Mouse (Mus musculus) midbrain, postnatal 0 days (tissue): ENCODE results near the gene BC017158. TPM values are rescaled to one million over a fixed set of nuclear protein-coding genes. Genes with fewer than 3 reads are reported as not detected.

ENCODE experiments used
- ATAC-seq: fragments of 200-750 bp; cut with Nextera tagmentation; 2 replicates; pipeline ENCODE4 v1.8.0; 2017; ENCODE audit warnings: moderate number of reproducible peaks, mild to moderate bottlenecking, moderate TSS enrichment, moderate library complexity; ENCODE audit not compliant: low FRiP score
- DNase-seq: peaks from one replicate; pipeline ENCODE4 v3.0.0-alpha.2; 2015; ENCODE audit warnings: low spot score
- H3K27ac ChIP-seq: fragments of 300-500 bp; sonication (generic); 2 replicates; pipeline ENCODE4 v1.5.1; 2014; ENCODE audit warnings: low read depth, mild to moderate bottlenecking, low read length, mixed read lengths
- H3K27me3 ChIP-seq: fragments of 300-500 bp; sonication (generic); 2 replicates; pipeline ENCODE4 v1.6.1; 2014; ENCODE audit warnings: low read length, control low read depth, mixed read lengths; ENCODE audit not compliant: insufficient read depth
- H3K36me3 ChIP-seq: fragments of 300-500 bp; sonication (generic); 2 replicates; pipeline ENCODE4 v1.6.1; 2014; ENCODE audit warnings: low read length, control low read depth, mixed read lengths; ENCODE audit not compliant: insufficient read depth
- H3K4me1 ChIP-seq: fragments of 300-500 bp; sonication (generic); 2 replicates; pipeline ENCODE4 v1.6.1; 2014; ENCODE audit warnings: mild to moderate bottlenecking, control low read depth, antibody characterized with exemption, low read length, mixed read lengths; ENCODE audit not compliant: insufficient read depth
- H3K4me2 ChIP-seq: fragments of 300-500 bp; sonication (generic); 2 replicates; pipeline ENCODE4 v1.6.1; 2014; ENCODE audit warnings: low read depth, mild to moderate bottlenecking, low read length, mixed read lengths; ENCODE audit not compliant: poor library complexity, severe bottlenecking
- H3K4me3 ChIP-seq: fragments of 300-500 bp; sonication (generic); 2 replicates; pipeline ENCODE4 v1.5.1; 2014; ENCODE audit warnings: low read depth, mild to moderate bottlenecking, low read length, moderate library complexity
- H3K9ac ChIP-seq: fragments of 300-500 bp; sonication (generic); replicated peaks from 2 replicates; pipeline ENCODE4 v1.6.1; 2014; ENCODE audit warnings: mild to moderate bottlenecking, low read length, moderate library complexity, mixed read lengths; ENCODE audit not compliant: poor library complexity, severe bottlenecking
- H3K9me3 ChIP-seq: fragments of 300-500 bp; sonication (generic); 2 replicates; pipeline ENCODE4 v1.6.1; 2016; ENCODE audit warnings: low read length, control low read depth
- CTCF ChIP-seq: IDR thresholded peaks from 2 replicates; pipeline ENCODE4 v1.5.1; 2016; ENCODE audit warnings: antibody characterized with exemption, mild to moderate bottlenecking
- WGBS: fragments of 180-500 bp; shearing (Covaris S2); extraction: QIAGEN DNeasy Blood & Tissue Kit; methylation state at CpG from one replicate; pipeline ENCODE4 v1.1.7; 2014; 5-methylcytosine and 5-hydroxymethylcytosine counted together
- polyA plus RNA-seq: library from polyadenylated mRNA; unstranded; fragments of >200 nt; fragmentation: Nextera tagmentation; extraction: Ambion mirVana; gene quantifications from 2 replicates; pipeline ENCODE4 v1.2.1, GENCODE M21; 2015
- total RNA-seq: library from RNA; depleted of rRNA; stranded (reverse); fragments of >200 nt; gene quantifications from 2 replicates; pipeline ENCODE4 v1.2.3, GENCODE M21; 2014

The BC017158 gene
- total and polyA plus RNA-seq, 2 experiments from 2014 or later, result 17.9 to 28.0 TPM

- H3K4me1 ChIP-seq, result 0 out of 2 replicates have a peak, but pooled peaks cover 5% of the 10 kb centered on the region
- DNase-seq, result no peak
- no peak for TF ChIP-seq CTCF
These were observed 57.7 kb downstream of the BC017158 start for GRCm38 (mm10) chr7:128240131-128240784.

GRCm38 (mm10) chr7:128238991-128239390 is 59.0 kb downstream of the BC017158 start:
- DNase-seq, result peak; percentile 43
- no peak overlapping the region for H3K9ac ChIP-seq

More at GRCm38 (mm10) chr7:128240131-128240784, 57.7 kb downstream of the BC017158 start:
- Histone ChIP-seq H3K4me3 (no peak overlapping the region), H3K36me3 (peaks cover 36% of the 10 kb centered on the region), H3K9ac (no peak overlapping the region), H3K9me3 (no peaks in the 10 kb centered on the region), H3K27me3 (no peaks in the 10 kb centered on the region), H3K4me2 (no peak overlapping the region), H3K27ac (no peak overlapping the region)
- no peak for ATAC-seq
- 92% methylated on average over 27 of the region's 27 CpGs for WGBS

GRCm38 (mm10) chr7:128237927-128238778 is 59.8 kb downstream of the BC017158 start, which contains the start of gene 9130023H24Rik:
Gene 9130023H24Rik (minus strand): TSS chr7:128238031.
- TF ChIP-seq CTCF, result peak; percentile 65
- Histone ChIP-seq H3K4me3 (peak within 1 kb of the TSS; percentile 65), H3K9me3 (no peaks in the 10 kb centered on the region), H3K4me2 (peak within 1 kb of the TSS; percentile 80), H3K4me1 (0 out of 2 replicates have a peak, but pooled peaks cover 5% of the 10 kb centered on the region), H3K27me3 (no peaks in the 10 kb centered on the region), H3K27ac (peak within 1 kb of the TSS; percentile 97), H3K36me3 (peaks cover 24% of the 10 kb centered on the region), H3K9ac (peak within 1 kb of the TSS; percentile 81)
- under 1% methylated on average over 70 of the region's 72 CpGs for WGBS
- DNase-seq, result peak; percentile 100
- ATAC-seq, result peak; percentile 92

More at GRCm38 (mm10) chr7:128238991-128239390, 59.0 kb downstream of the BC017158 start:
- H3K4me3 ChIP-seq, result peak overlapping the region; percentile 65; the same call in 1 of the 2 replicates
- TF ChIP-seq CTCF, result peak; percentile 62
- H3K27ac ChIP-seq, result peak overlapping the region; percentile 97; the same call in 1 of the 2 replicates
- ATAC-seq, result no peak
- peaks cover 25% of the 10 kb centered on the region for H3K36me3 ChIP-seq
- H3K27me3 ChIP-seq, result no peaks in the 10 kb centered on the region
- no peaks in the 10 kb centered on the region for H3K9me3 ChIP-seq
- 0 out of 2 replicates have a peak, but pooled peaks cover 5% of the 10 kb centered on the region for H3K4me1 ChIP-seq
- 22% methylated on average over 4 of the region's 4 CpGs for WGBS
- H3K4me2 ChIP-seq, result peak overlapping the region; percentile 80

- WGBS, result 0% methylated on average over 25 of the region's 25 CpGs
- DNase-seq (no peak), ATAC-seq (no peak)
- no peaks in the 10 kb centered on the region for H3K27me3 ChIP-seq
- peak overlapping the region; percentile 39 for H3K9ac ChIP-seq
- H3K4me1 ChIP-seq, result 0 out of 2 replicates have a peak, but pooled peaks cover 5% of the 10 kb centered on the region
- H3K27ac ChIP-seq, result peak overlapping the region; percentile 97
- H3K4me2 ChIP-seq, result peak overlapping the region; percentile 80
- H3K36me3 ChIP-seq, result peaks cover 19% of the 10 kb centered on the region
- H3K4me3 ChIP-seq, result peak overlapping the region; percentile 65
- no peak for TF ChIP-seq CTCF
- no peaks in the 10 kb centered on the region for H3K9me3 ChIP-seq
These were observed 60.4 kb downstream of the BC017158 start for GRCm38 (mm10) chr7:128237593-128237926.

GRCm38 (mm10) chr7:128236856-128237592 is 60.9 kb downstream of the BC017158 start, which contains the start of gene Armc5:
Gene Armc5 (plus strand): TSS chr7:128237342.
- TF ChIP-seq CTCF, result peak; percentile 79
- Histone ChIP-seq H3K9me3 (no peaks in the 10 kb centered on the region), H3K4me1 (0 out of 2 replicates have a peak, but pooled peaks cover 5% of the 10 kb centered on the region), H3K27me3 (no peaks in the 10 kb centered on the region), H3K4me3 (peak within 1 kb of the TSS; percentile 65), H3K36me3 (peaks cover 15% of the 10 kb centered on the region), H3K27ac (peak within 1 kb of the TSS; percentile 97), H3K9ac (peak within 1 kb of the TSS; percentile 81), H3K4me2 (peak within 1 kb of the TSS; percentile 80)
- ATAC-seq (no peak), DNase-seq (peak; percentile 80)
- WGBS, result 25% methylated on average over 37 of the region's 37 CpGs
